In the genomic region with DNA sequence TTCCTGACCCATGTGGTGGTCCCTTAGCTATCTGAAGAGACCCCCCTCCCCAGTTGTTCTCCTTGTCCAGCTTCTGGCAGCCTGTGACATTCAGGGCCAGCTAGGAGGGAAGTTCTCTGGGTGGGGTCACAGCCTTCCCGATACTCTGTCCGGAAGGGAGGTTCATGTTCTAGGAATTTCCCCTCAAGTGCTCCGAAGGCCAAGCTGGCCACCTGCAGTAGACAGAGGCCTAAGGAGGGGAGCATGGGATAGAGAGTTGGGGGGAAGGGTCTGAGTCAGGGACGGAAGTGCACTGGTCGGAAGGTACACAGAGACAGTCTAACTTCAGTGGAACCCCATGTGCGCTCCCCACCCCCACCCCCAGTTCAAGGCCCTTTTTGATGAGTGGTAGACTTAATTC, we compare ENCODE assay signal across 8 mouse cellular contexts. TPM values are rescaled to one million over a fixed set of nuclear protein-coding genes. Genes with fewer than 3 reads are reported as not detected.
DNase-seq lines count a peak whose midpoint lies in the region; ATAC-seq and TF ChIP-seq lines count a peak whose summit lies in the region.

No protein-coding gene starts in this region.

- no peak for TF ChIP-seq POLR2A in small intestine, adult 2 months (IDR thresholded peaks at IDR 0.05; ENCODE audit: low read depth, low read length)

- H3K4me3 ChIP-seq in intestine, embryonic 16.5 days (ENCODE audit: low read length), result no peak overlapping the region
- H3K4me3 ChIP-seq in intestine, postnatal 0 days (ENCODE audit: low read depth, low read length), result no peak overlapping the region
- H3K4me3 ChIP-seq in liver, embryonic 16.5 days (ENCODE audit: low read depth, low read length), result no peak overlapping the region
- H3K4me3 ChIP-seq in small intestine, adult 2 months (ENCODE audit: low read depth, low read length), result no peak overlapping the region

- ATAC-seq in intestine, embryonic 16.5 days, result 0 out of 2 replicates have a peak, but pooled peaks have one; percentile 5
- no peak for ATAC-seq in intestine, postnatal 0 days
- no peak for ATAC-seq in liver, embryonic 16.5 days (ENCODE audit: low read depth)

- H3K27me3 ChIP-seq in intestine, embryonic 16.5 days (replicated peaks; ENCODE audit: control insufficient read depth, insufficient read depth, low read length), result no peaks in the 10 kb centered on the region
- H3K27me3 ChIP-seq in intestine, postnatal 0 days (replicated peaks; ENCODE audit: control insufficient read depth, insufficient read depth, low read length), result no peaks in the 10 kb centered on the region
- H3K27me3 ChIP-seq in liver, embryonic 16.5 days (ENCODE audit: control insufficient read depth, insufficient read depth, low read depth, low read length), result no peaks in the 10 kb centered on the region
- H3K27me3 ChIP-seq in small intestine, adult 2 months (ENCODE audit: control insufficient read depth, insufficient read depth, low read length), result no peaks in the 10 kb centered on the region

- TF ChIP-seq CTCF in intestine, postnatal 0 days (IDR thresholded peaks at IDR 0.05; ENCODE audit: low read depth), result no peak
- TF ChIP-seq CTCF in small intestine, adult 2 months (IDR thresholded peaks at IDR 0.05; ENCODE audit: extremely low read depth, insufficient read length, insufficient replicate concordance, low read depth, low read length), result no peak

- 47% methylated on average over 6 of the region's 6 CpGs for WGBS in intestine, embryonic 16.5 days
- 51% methylated on average over 6 of the region's 6 CpGs for WGBS in intestine, postnatal 0 days
- 44% methylated on average over 6 of the region's 6 CpGs for WGBS in liver, embryonic 16.5 days (ENCODE audit: insufficient replicate concordance)
- WGBS in small intestine, adult 2 months, result 75% methylated on average over 6 of the region's 6 CpGs

- no peaks in the 10 kb centered on the region for H3K9me3 ChIP-seq in intestine, embryonic 16.5 days (ENCODE audit: control insufficient read depth, low read length)
- no peaks in the 10 kb centered on the region for H3K9me3 ChIP-seq in intestine, postnatal 0 days (ENCODE audit: control insufficient read depth)
- no peaks in the 10 kb centered on the region for H3K9me3 ChIP-seq in liver, embryonic 16.5 days (replicated peaks; ENCODE audit: control insufficient read depth, low read length)

- H3K4me1 ChIP-seq in intestine, embryonic 16.5 days (ENCODE audit: control insufficient read depth, insufficient read depth, low read length), result peaks cover 37% of the 10 kb centered on the region
- 0 out of 2 replicates have a peak, but pooled peaks cover 3% of the 10 kb centered on the region for H3K4me1 ChIP-seq in intestine, postnatal 0 days (replicated peaks; ENCODE audit: control insufficient read depth, insufficient read depth, low read length)
- H3K4me1 ChIP-seq in liver, embryonic 16.5 days (ENCODE audit: control insufficient read depth, low read depth, low read length), result peaks cover 52% of the 10 kb centered on the region
- peaks cover 4% of the 10 kb centered on the region for H3K4me1 ChIP-seq in small intestine, adult 2 months (ENCODE audit: control insufficient read depth, insufficient read depth, insufficient read length, low read length)

- no peaks in the 10 kb centered on the region for H3K36me3 ChIP-seq in intestine, embryonic 16.5 days (ENCODE audit: control insufficient read depth, insufficient read depth, low read length)
- peaks cover 6% of the 10 kb centered on the region; the same call in 1 of the 2 replicates for H3K36me3 ChIP-seq in intestine, postnatal 0 days (ENCODE audit: control insufficient read depth, insufficient read depth)
- H3K36me3 ChIP-seq in liver, embryonic 16.5 days (ENCODE audit: control insufficient read depth, insufficient read depth), result peaks cover 24% of the 10 kb centered on the region
- 0 out of 2 replicates have a peak, but pooled peaks cover 3% of the 10 kb centered on the region for H3K36me3 ChIP-seq in small intestine, adult 2 months (ENCODE audit: control insufficient read depth, insufficient read depth, low read length)

- peak; percentile 49 to 53 for DNase-seq in heart, postnatal 36 days
- DNase-seq in cerebellum, adult 11 months, result no peak
- no peak for DNase-seq in right cerebral cortex, postnatal 4 days
- DNase-seq in gastrocnemius, adult 18-20 months (ENCODE audit: low spot score), result no peak

- intact Hi-C loops in heart, postnatal 36 days (cut with DNase I), result loop anchor here (5.0 kb wide), 1 partner anchor 128 kb away; no protein-coding TSS in a partner anchor

- no peak overlapping the region for H3K4me2 ChIP-seq in intestine, embryonic 16.5 days (ENCODE audit: low read depth, low read length)
- no peak overlapping the region for H3K4me2 ChIP-seq in intestine, postnatal 0 days (replicated peaks; ENCODE audit: low read depth)
- H3K4me2 ChIP-seq in liver, embryonic 16.5 days (ENCODE audit: low read depth, low read length), result no peak overlapping the region

- no peak overlapping the region for H3K9ac ChIP-seq in intestine, embryonic 16.5 days (ENCODE audit: low read depth, low read length)
- no peak overlapping the region for H3K9ac ChIP-seq in intestine, postnatal 0 days (ENCODE audit: low read depth, low read length)
- no peak overlapping the region for H3K9ac ChIP-seq in liver, embryonic 16.5 days (ENCODE audit: low read depth, low read length)

- 0 out of 2 replicates have a peak overlapping the region, but pooled peaks have one; percentile 43 for H3K27ac ChIP-seq in intestine, embryonic 16.5 days (ENCODE audit: low read length)
- no peak overlapping the region for H3K27ac ChIP-seq in intestine, postnatal 0 days (ENCODE audit: low read depth, low read length)
- H3K27ac ChIP-seq in liver, embryonic 16.5 days (ENCODE audit: low read length), result peak overlapping the region; percentile 31; the same call in 1 of the 2 replicates
- H3K27ac ChIP-seq in small intestine, adult 2 months (ENCODE audit: insufficient read depth, low read depth, low read length), result peak overlapping the region; percentile 57

RNA-seq across cellular contexts. Expression of a gene that starts 17.5 kb away (rescaled TPM):
- polyA plus RNA-seq in intestine, embryonic 16.5 days (2015; fragmentation: Nextera tagmentation; extraction: Ambion mirVana), result 3.0 and 3.6 TPM in 2 replicates
- 4.2 and 4.7 TPM in 2 replicates for polyA plus RNA-seq in intestine, postnatal 0 days (2015; fragmentation: Nextera tagmentation; extraction: Ambion mirVana)
- 1 to 10 TPM; 1.9 to 2.1 TPM for total RNA-seq in heart, postnatal 36 days (2021)
- polyA plus RNA-seq in liver, embryonic 16.5 days (2015; fragmentation: Nextera tagmentation; extraction: Ambion mirVana), result 8.3 and 9.1 TPM in 2 replicates
- polyA plus RNA-seq in small intestine, adult 2 months (2012; rRNA removed), result 3.5 and 7.6 TPM in 2 replicates
- under 1 TPM; 0.26 to 0.80 TPM for total RNA-seq in gastrocnemius, adult 18-20 months (2021)

RNA-seq across cellular contexts. Expression of a gene that starts 25.4 kb away (rescaled TPM):
- polyA plus RNA-seq in intestine, embryonic 16.5 days (2015; fragmentation: Nextera tagmentation; extraction: Ambion mirVana), result 24.4 and 26.8 TPM in 2 replicates
- 22.3 and 22.7 TPM in 2 replicates for polyA plus RNA-seq in intestine, postnatal 0 days (2015; fragmentation: Nextera tagmentation; extraction: Ambion mirVana)
- total RNA-seq in heart, postnatal 36 days (2021), result 10 to 100 TPM; 42.5 to 62.0 TPM
- polyA plus RNA-seq in liver, embryonic 16.5 days (2015; fragmentation: Nextera tagmentation; extraction: Ambion mirVana), result 45.0 and 50.6 TPM in 2 replicates
- polyA plus RNA-seq in small intestine, adult 2 months (2012; rRNA removed), result 32.3 and 36.4 TPM in 2 replicates
- total RNA-seq in gastrocnemius, adult 18-20 months (2021), result 10 to 100 TPM; 19.8 to 24.3 TPM

RNA-seq across cellular contexts. Expression of a gene that starts 54.9 kb away (rescaled TPM):
- 0.07 TPM in 1 of 2 replicates, not detected in the other for polyA plus RNA-seq in intestine, embryonic 16.5 days (2015; fragmentation: Nextera tagmentation; extraction: Ambion mirVana)
- polyA plus RNA-seq in intestine, postnatal 0 days (2015; fragmentation: Nextera tagmentation; extraction: Ambion mirVana), result not detected in 2 replicates
- total RNA-seq in heart, postnatal 36 days (2021), result not detected
- polyA plus RNA-seq in liver, embryonic 16.5 days (2015; fragmentation: Nextera tagmentation; extraction: Ambion mirVana), result 0.44 and 0.50 TPM in 2 replicates
- polyA plus RNA-seq in small intestine, adult 2 months (2012; rRNA removed), result not detected in 2 replicates
- total RNA-seq in gastrocnemius, adult 18-20 months (2021), result not detected

Comparison
In these comparisons a context has a peak if more than half of its experiments do, and no peak if none do; other contexts are left out.
1. DNase-seq: peak in heart, postnatal 36 days (2 of 2); none in cerebellum, adult 11 months (single experiment), right cerebral cortex, postnatal 4 days (single experiment) and gastrocnemius, adult 18-20 months (single experiment).